22 mouse cellular contexts compared by ENCODE assay signal in genomic region chr8:62621176-62621575, GRCm38 (mm10).
"Had no signal": no experiment of that assay in that cellular context is flagged by ENCODE, and none has a peak within 500 bp of the region (broad histone marks: within the 10 kb centered on the region; RNA-seq: fewer than 3 reads in every experiment).

No protein-coding gene starts in this region.

- DNase-seq: heart, postnatal 10 days; heart, postnatal 14 days; heart, postnatal 36 days; heart, postnatal 4 days; kidney, adult 11 months; kidney, adult 18-20 months; kidney, adult 2 months; kidney, adult 8-10 months; kidney, adult 9 months; kidney, postnatal 10 days; kidney, postnatal 14 days; kidney, postnatal 25 days; kidney, postnatal 36 days; kidney, postnatal 4 days; layer of hippocampus, adult 9-11 months; layer of hippocampus, postnatal 36 days had no signal

- ATAC-seq: hindbrain, embryonic 16.5 days; hindbrain, postnatal 0 days; inflammation-experienced regulatory T-cells, adult 6 months; intestine, embryonic 15.5 days; intestine, embryonic 16.5 days; intestine, postnatal 0 days had no signal
